Mouse (Mus musculus): ENCODE measurements at regions not wholly inside any gene's neighbourhood (a gene's known extent, or its start where the extent isn't known, plus 50 kb on each side); places are given as distances from the start of the nearest gene placed in this dataset.

- Histone ChIP-seq H3K4me1 (ENCODE audit: control insufficient read depth in 1 of 2, insufficient read depth in 2 of 2) (no peaks in the 10 kb centered on the region), H3K79me2 (replicated peaks; ENCODE audit: control insufficient read depth, extremely low read depth, insufficient read depth, poor library complexity, severe bottlenecking) (no peaks in the 10 kb centered on the region), H3K36me3 (replicated peaks in 1 of 2; ENCODE audit: control insufficient read depth in 1 of 2, insufficient read depth in 1 of 2, low read length in 1 of 2) (no peaks in the 10 kb centered on the region), H3K9me3 (replicated peaks; ENCODE audit: low read length) (peaks cover 75% of the 10 kb centered on the region), H3K27ac (ENCODE audit: insufficient read depth, low read depth) (no peak overlapping the region), H3K9ac (ENCODE audit: insufficient read depth, low read depth) (no peak overlapping the region), H3K4me2 (ENCODE audit: insufficient read depth, low read depth, poor library complexity, severe bottlenecking) (no peak overlapping the region), H3K27me3 (replicated peaks) (no peaks in the 10 kb centered on the region), H3K4me3 (replicated peaks in 1 of 3; ENCODE audit: low read depth in 2 of 3, low read length in 2 of 3, poor library complexity in 1 of 3) (no peak overlapping the region)
- in situ Hi-C loops (cut with MboI; ENCODE audit: low pct_ligation_motif_present, low pct_unique_long_range_greater_than_20kb, low sequenced_read_pairs) (no loop called here), dilution Hi-C loops (cut with MboI; ENCODE audit: extremely low pct_ligation_motif_present, extremely low pct_unique_long_range_greater_than_20kb, low sequenced_read_pairs) (no loop called here)
- no peak for DNase-seq (ENCODE audit: extremely low read depth)
- no peak for TF ChIP-seq POLR2A (IDR thresholded peaks at IDR 0.05; ENCODE audit: low read depth, low read length)
- TF ChIP-seq MAFK (IDR thresholded peaks at IDR 0.05; ENCODE audit: insufficient replicate concordance, low read length): no peak
- TF ChIP-seq MAZ (IDR thresholded peaks at IDR 0.05; ENCODE audit: low read depth, low read length): no peak
- no peak for TF ChIP-seq BHLHE40 (IDR thresholded peaks at IDR 0.05; ENCODE audit: low read depth, low read length)
- no peak for TF ChIP-seq HCFC1 (IDR thresholded peaks at IDR 0.05; ENCODE audit: low read depth, low read length)
- no peak for TF ChIP-seq NRF1 (IDR thresholded peaks at IDR 0.05; ENCODE audit: low read depth, low read length)
- TF ChIP-seq PAX5 (IDR thresholded peaks at IDR 0.05; ENCODE audit: low read length): no peak
- TF ChIP-seq JUND (conservative IDR thresholded peaks at IDR 0.05; ENCODE audit: low read depth, low read length): no peak
- TF ChIP-seq RCOR1 (conservative IDR thresholded peaks at IDR 0.05; ENCODE audit: low read depth, low read length): no peak
- no peak for TF ChIP-seq EP300 (IDR thresholded peaks at IDR 0.05; ENCODE audit: low read length)
- TF ChIP-seq RAD21 (IDR thresholded peaks at IDR 0.05; ENCODE audit: low read depth, low read length): no peak
- TF ChIP-seq IRF4 (IDR thresholded peaks at IDR 0.05; ENCODE audit: low read depth, low read length): no peak
- no peak for TF ChIP-seq GABPA (IDR thresholded peaks at IDR 0.05; ENCODE audit: insufficient replicate concordance, low read depth, low read length)
- no peak for TF ChIP-seq JUN (IDR thresholded peaks at IDR 0.05; ENCODE audit: insufficient read depth, low read depth, low read length)
- no peak for TF ChIP-seq USF2 (conservative IDR thresholded peaks at IDR 0.05; ENCODE audit: low read depth, low read length)
These were observed 448.2 kb downstream of the Tmem132b start for GRCm38 (mm10) chr5:125979801-125980200.

GRCm38 (mm10) chr5:125985356-125985755 is 453.8 kb downstream of the Tmem132b start:
- peaks cover 72% of the 10 kb centered on the region for H3K9me3 ChIP-seq (replicated peaks; ENCODE audit: low read length)
- H3K4me2 ChIP-seq (ENCODE audit: insufficient read depth, low read depth, poor library complexity, severe bottlenecking): no peak overlapping the region
- no peaks in the 10 kb centered on the region for H3K36me3 ChIP-seq (replicated peaks in 1 of 2; ENCODE audit: control insufficient read depth in 1 of 2, insufficient read depth in 1 of 2, low read length in 1 of 2)
- H3K9ac ChIP-seq (ENCODE audit: insufficient read depth, low read depth): no peak overlapping the region
- H3K4me3 ChIP-seq (replicated peaks in 1 of 3; ENCODE audit: low read depth in 2 of 3, low read length in 2 of 3, poor library complexity in 1 of 3): no peak overlapping the region
- dilution Hi-C loops (cut with MboI; ENCODE audit: extremely low pct_ligation_motif_present, extremely low pct_unique_long_range_greater_than_20kb, low sequenced_read_pairs) (no loop called here), in situ Hi-C loops (cut with MboI; ENCODE audit: low pct_ligation_motif_present, low pct_unique_long_range_greater_than_20kb, low sequenced_read_pairs) (no loop called here)
- H3K27me3 ChIP-seq (replicated peaks): no peaks in the 10 kb centered on the region
- DNase-seq (ENCODE audit: extremely low read depth): no peak
- no peak overlapping the region for H3K27ac ChIP-seq (ENCODE audit: insufficient read depth, low read depth)
- no peaks in the 10 kb centered on the region for H3K79me2 ChIP-seq (replicated peaks; ENCODE audit: control insufficient read depth, extremely low read depth, insufficient read depth, poor library complexity, severe bottlenecking)
- TF ChIP-seq NELFE (IDR thresholded peaks at IDR 0.05; ENCODE audit: low read depth, low read length) (no peak), MEF2A (IDR thresholded peaks at IDR 0.05; ENCODE audit: borderline replicate concordance, low read depth, low read length) (no peak), ZMIZ1 (IDR thresholded peaks at IDR 0.05; ENCODE audit: low read depth, low read length) (no peak), SIN3A (IDR thresholded peaks at IDR 0.05; ENCODE audit: low read length) (no peak), KAT2A (IDR thresholded peaks at IDR 0.05; ENCODE audit: insufficient replicate concordance, low read length) (no peak), ELF1 (IDR thresholded peaks at IDR 0.05; ENCODE audit: low read depth, low read length) (no peak), USF2 (conservative IDR thresholded peaks at IDR 0.05; ENCODE audit: low read depth, low read length) (no peak), ZKSCAN1 (IDR thresholded peaks at IDR 0.05; ENCODE audit: borderline replicate concordance, low read depth, low read length) (no peak), TBP (conservative IDR thresholded peaks at IDR 0.05; ENCODE audit: low read depth, low read length) (no peak), MAFK (IDR thresholded peaks at IDR 0.05; ENCODE audit: insufficient replicate concordance, low read length) (no peak), USF1 (IDR thresholded peaks at IDR 0.05; ENCODE audit: low read depth, low read length) (no peak), MXI1 (IDR thresholded peaks at IDR 0.05; ENCODE audit: low read depth, low read length) (no peak)
- H3K4me1 ChIP-seq (ENCODE audit: control insufficient read depth in 1 of 2, insufficient read depth in 2 of 2): no peaks in the 10 kb centered on the region

All from CH12.LX (cell line).